Mouse (Mus musculus): ENCODE results near the gene 3110040M04Rik.
"Not testable (repeated sequence)": the region's sequence is repeated elsewhere in the genome, so short reads cannot be mapped to it uniquely, and the experiment has no call there.

The 3110040M04Rik gene

GRCm38 (mm10) chr1:151203818-151204217, at the start of gene 3110040M04Rik:
TSS of gene 3110040M04Rik (plus strand) at chr1:151204121.
- not testable (repeated sequence) for DNase-seq

GRCm38 (mm10) chr1:151154131-151154530, 49.8 kb upstream of the 3110040M04Rik start:
- not testable (repeated sequence) for DNase-seq

GRCm38 (mm10) chr1:151156129-151156528, 47.8 kb upstream of the 3110040M04Rik start:
- no peak for DNase-seq

DNA sequence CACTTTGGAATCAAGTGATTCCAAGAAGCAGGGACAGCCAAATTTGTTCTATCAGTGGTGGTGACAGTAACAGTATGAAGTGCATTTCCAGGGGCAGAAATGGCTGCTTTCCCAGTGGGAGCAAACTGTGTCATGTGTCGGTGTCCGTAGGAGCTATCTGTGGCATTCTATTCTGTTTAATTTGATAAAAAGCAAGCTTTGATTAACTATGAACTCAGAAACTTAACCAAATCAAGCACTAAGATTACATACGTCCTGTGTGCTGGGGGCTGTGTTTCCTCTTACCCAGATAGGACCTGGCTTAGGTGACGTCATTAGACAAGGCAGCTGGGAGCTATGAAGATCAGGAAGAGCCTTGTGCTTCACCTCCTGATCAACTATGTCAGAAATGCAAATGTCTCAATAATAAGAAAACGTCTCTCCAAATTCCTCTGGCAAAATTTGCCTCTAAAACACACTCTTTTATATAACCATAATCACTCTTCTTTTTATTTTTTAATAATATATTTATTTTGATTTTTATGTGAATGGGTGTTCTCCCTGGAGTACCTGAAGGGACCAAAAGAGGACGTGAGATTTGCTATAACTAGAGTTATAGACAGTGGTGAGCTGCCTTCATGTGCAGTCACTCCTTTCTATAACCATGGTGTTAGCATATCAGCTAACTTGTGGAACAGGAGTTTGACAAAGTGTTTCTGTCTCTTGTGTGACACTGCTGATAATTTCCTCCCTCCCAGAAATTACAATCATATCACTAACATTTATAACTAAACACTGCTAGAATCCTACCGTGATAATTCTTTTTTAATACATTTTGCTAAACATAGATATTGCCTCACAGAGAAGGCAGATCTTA, 46.9 kb upstream of the 3110040M04Rik start:
- DNase-seq, result no peak

GRCm38 (mm10) chr1:151157963-151158856, 45.7 kb upstream of the 3110040M04Rik start:
- DNase-seq, result no peak

DNA sequence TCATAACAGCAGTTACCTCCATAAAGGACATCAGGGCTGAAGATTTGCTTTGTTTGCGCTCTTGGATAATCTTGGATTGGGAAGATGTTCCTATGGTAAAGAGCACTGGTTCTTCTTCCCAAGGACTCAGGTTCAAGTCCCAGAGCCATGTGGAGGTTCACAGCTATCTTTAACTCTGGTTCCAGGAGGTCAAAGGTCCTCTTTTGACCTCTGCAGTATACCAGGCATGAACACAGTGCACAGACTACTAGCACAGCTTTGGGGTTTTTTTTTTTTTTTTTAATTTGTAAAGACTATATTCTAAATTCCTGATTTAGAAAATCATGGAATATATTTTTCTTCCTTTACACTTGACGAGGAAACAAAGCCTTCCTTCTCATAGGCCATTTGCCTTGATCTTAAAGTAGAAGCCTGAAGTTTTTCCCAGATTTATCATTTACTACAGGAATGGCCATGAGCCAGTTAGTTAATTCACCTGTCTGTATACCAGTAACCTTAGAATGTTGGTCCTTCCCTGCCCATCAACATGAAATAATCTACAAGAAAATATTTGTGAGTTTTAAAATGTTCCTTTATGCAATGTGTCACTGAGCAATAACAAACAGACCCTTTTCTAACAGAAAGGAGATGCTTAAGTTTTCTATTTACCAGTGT, 44.9 kb upstream of the 3110040M04Rik start:
- no peak for DNase-seq

DNA sequence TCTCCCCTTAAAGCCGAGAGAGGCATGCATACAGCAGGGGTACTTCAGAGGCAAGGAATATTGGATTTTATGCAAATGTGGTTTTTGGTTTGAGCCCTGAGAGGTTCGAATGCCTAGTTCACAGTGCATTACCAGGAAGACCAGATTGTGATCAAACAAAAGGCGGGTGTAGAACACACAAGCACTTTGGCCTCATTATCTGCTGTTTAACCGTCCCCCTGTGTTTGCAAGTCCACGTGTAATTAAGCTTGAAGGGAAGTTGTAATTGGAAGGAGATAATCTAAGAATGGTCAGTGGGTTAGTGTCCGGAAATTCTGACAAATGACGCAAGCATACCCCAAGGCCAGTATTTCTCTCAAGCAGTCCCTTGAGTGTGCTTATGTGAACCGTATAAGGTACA, 37.9 kb upstream of the 3110040M04Rik start:
- no peak for DNase-seq

GRCm38 (mm10) chr1:151167297-151168047, 36.4 kb upstream of the 3110040M04Rik start:
- DNase-seq, result no peak

DNA sequence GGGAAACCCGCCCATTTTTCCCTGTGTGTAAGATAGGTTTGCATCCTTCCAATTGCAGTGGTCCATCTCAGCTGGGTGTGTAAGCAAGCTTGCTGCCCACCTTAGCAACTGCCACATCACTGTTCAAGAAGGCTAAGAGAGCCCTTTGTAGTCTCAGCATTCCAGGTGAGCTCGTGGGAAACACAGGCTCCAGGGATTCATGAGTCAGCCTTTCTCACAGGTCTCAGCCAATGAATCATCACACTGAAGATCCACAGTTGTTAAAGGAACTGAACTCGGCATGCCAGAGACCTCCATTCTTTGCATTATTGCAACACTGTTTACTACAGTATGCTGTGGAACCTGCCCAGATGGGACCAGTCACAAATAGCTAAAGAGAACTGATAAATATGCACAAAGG, 35.3 kb upstream of the 3110040M04Rik start:
- no peak for DNase-seq

GRCm38 (mm10) chr1:151171572-151172461, 32.1 kb upstream of the 3110040M04Rik start:
- no peak for DNase-seq

DNA sequence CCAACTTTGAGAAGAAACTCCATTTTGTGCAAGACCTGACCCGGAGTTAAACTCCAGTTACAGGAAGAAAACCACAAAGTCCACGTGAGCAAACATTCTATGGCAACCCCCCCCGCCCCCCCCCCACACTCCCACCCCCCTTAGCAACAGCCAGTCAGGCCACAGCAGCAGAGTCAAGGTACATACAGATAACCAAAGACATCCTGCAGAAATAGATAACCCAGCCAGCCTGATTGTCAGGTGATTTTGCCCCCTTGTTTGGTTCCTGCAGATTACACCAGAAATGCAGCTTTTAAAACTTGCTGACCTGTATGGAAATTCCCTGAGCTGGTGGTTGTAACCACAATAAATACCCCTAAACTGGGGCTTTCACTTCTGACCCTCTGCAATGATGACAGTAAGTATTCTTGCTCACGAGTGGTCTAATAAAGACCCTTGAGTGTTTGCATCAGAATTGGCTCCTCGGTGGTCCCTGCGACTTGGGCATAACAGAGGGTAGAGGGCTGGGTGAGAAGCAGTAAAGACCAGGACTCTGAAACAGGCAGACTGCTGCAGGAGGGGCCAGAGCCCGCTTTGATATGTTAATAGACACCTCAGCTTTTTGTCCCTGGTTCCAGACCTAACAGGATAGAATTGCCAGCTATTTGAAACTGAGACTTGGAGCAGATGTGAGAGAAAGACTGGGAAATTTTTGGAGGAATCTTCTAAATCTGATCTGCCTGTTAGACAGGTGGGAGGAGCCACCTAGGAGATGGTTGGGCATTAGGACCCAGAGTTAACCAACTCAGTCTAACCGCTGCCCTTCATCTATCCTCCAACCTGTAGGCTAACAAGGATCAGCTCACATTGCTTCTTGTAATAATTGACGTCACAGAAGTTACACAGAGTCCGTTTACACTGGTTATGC, 26.6 kb upstream of the 3110040M04Rik start:
- DNase-seq, result peak; percentile 75

DNA sequence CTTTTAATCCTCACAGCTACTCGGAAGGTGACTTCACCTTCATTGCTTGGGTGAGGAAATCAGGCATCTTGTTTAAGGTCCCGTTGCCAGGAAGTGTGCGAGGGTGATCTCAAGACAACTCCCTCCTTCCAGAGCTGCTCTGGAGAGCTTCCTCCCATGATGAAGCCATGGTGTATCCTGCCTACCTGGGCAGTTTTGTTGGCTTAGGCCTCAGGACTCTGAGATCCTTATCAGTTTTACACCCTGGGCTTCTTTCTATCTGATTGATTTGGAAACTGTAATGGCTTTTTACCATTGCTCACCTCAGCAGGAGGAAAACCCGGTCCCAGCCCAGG, 26.0 kb upstream of the 3110040M04Rik start:
- no peak for DNase-seq

- no peak for DNase-seq
Measured at GRCm38 (mm10) chr1:151178505-151179083, 25.3 kb upstream of the 3110040M04Rik start.

DNA sequence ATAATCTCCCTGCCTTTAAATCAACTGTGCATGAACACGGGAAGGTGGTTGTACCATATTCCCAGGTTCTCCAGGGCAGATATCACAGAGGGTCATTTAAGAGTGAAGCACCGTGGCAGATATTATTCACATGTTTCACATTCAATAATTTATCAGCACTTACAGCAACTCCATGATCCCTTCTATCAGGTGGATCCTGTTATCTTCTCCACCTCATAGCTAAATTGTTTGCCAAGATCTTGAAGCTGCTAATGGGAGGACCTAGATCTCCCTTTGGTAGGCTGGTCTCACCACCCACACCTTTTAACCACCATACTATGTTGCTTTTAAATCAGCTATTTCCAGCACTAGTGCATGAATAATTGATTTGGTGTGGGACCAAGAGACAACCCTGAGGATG, 23.8 kb upstream of the 3110040M04Rik start:
- no peak for DNase-seq

DNA sequence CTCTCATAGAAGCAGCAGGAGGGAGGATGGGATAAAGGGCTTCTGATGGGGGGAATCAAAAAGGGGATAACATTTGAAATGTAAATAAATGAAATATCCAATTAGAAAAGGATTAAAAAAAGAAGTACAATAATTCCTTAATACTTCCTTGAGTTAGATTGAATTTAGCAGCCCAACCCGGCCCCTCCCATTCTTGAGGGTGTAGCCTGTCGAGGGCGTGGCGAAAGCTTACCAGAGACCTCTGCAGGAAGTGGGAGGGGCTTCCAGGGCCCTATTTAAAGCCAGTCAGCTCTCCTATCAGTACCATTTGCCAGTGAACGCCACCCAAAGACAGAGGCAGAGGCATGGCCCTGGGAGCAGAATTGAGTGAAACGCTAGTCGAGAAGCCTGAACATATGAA, 21.7 kb upstream of the 3110040M04Rik start, which contains the start of gene Gm47985:
Gm47985 (plus strand) TSS at position 272 of the 400 bp plus-strand sequence.
- DNase-seq, result not testable (repeated sequence)

DNA sequence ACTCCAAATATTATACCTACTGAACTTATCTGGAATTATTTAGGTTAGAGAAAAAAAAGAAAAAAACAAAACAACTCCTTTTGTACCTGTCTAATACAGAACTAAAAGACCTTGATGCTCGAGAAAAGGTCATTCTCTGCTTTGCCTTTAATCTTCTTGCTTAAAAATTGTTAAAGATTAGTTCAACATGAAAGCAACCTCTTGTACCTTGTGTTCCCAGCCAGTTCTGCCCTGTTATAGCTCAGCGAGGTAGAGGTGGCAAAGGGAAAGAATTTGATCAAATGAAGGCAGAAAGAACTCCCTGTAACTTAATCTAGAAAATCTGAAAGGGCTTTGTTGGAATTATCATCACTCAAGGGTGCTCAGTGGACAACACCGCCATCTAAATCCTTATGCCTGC, 17.7 kb upstream of the 3110040M04Rik start:
- not testable (repeated sequence) for DNase-seq

DNA sequence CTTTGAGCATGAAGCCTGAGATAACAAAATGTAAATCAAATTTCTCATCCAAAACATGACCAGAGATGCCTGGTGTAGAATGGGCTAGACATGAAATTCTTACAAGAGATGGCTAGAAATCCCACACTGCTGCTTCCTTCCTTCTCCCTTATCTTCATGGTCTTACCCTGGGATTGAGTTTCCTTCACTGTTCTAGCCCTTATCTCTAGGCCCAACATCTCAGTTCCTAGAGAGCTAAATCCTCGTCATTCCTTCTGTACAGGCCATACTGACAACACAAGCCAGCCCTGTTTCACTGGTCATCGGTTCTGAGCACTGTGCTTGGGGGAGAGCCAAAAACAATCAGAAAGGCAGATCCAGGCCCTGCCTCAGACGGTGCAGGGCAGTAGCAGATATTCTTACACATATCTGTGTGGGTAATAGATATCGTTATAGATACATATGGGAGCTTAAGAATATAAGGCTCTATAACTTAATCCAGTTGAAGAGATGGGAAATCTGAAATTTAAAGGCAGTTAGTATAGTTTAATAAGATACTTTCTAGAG, 17.0 kb upstream of the 3110040M04Rik start:
- not testable (repeated sequence) for DNase-seq

DNA sequence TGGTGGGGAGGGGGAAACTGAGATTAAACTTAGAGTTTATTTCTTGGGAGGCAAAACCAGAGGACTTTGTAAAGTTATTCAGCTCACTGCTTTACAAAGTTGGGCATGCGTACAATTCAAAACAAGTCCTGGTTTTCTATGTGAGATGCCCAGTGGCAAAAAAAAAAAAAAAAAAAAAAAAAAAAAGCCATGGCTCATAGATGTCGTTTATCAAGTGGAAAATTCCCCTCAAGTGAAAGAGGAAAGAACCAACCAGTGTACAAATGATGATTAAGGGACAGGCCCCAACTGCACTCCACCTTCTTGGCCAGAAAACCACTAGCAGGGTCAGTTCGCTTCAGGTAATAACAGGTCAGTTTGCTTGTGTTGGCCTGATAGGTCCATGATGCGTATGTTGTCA, 15.5 kb upstream of the 3110040M04Rik start:
- DNase-seq, result no peak

DNA sequence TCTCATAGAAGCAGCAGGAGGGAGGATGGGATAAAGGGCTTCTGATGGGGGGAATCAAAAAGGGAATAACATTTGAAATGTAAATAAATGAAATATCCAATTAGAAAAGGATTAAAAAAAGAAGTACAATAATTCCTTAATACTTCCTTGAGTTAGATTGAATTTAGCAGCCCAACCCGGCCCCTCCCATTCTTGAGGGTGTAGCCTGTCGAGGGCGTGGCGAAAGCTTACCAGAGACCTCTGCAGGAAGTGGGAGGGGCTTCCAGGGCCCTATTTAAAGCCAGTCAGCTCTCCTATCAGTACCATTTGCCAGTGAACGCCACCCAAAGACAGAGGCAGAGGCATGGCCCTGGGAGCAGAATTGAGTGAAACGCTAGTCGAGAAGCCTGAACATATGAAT, 11.8 kb upstream of the 3110040M04Rik start, which contains the start of gene Gm8947:
Gm8947 (plus strand) TSS at position 302 of the 400 bp plus-strand sequence.
- not testable (repeated sequence) for DNase-seq
